Mouse (Mus musculus) mesoderm, embryonic 11.5 days (tissue): ENCODE measurements around the gene Ppef1.
A peak's percentile ranks its signal among the peaks of the same experiment; 100 is the strongest.

ENCODE experiments used
- DNase-seq: peaks from one replicate; pipeline ENCODE4 v3.0.0-alpha.2; 2012; ENCODE audit warnings: low read depth, low spot score

Ppef1 gene

GRCm38 (mm10) chrX:160598562-160599458 lies 136.8 kb downstream of the Ppef1 start:
- peak; percentile 75 for DNase-seq

- DNase-seq, result no peak
Observed at GRCm38 (mm10) chrX:160598055-160598454, 137.5 kb downstream of the Ppef1 start.

GRCm38 (mm10) chrX:160592933-160593332 lies 142.6 kb downstream of the Ppef1 start:
- DNase-seq, result no peak

GRCm38 (mm10) chrX:160590147-160590546 lies 145.4 kb downstream of the Ppef1 start:
- DNase-seq, result no peak

- DNase-seq, result no peak
Observed at GRCm38 (mm10) chrX:160588523-160588922, 147.0 kb downstream of the Ppef1 start.

GRCm38 (mm10) chrX:160585110-160585509 lies 150.5 kb downstream of the Ppef1 start:
- no peak for DNase-seq

GRCm38 (mm10) chrX:160584148-160584838 lies 151.3 kb downstream of the Ppef1 start:
- DNase-seq, result no peak

- no peak for DNase-seq
Observed at GRCm38 (mm10) chrX:160583589-160583988, 152.0 kb downstream of the Ppef1 start.
